Mouse (Mus musculus) intestine, embryonic 16.5 days (tissue): Measurements from ENCODE around the gene Atrnl1. TPM values are rescaled to one million over a fixed set of nuclear protein-coding genes. Genes with fewer than 3 reads are reported as not detected.

ENCODE experiments used
- ATAC-seq: fragments of 200-750 bp; cut with Nextera tagmentation; 2 replicates; pipeline ENCODE4 v1.8.0; 2017; ENCODE audit warnings: moderate TSS enrichment, moderate library complexity
- H3K27ac ChIP-seq: fragments of 300-500 bp; sonication (generic); 2 replicates; pipeline ENCODE4 v1.5.1; 2014; ENCODE audit warnings: mild to moderate bottlenecking, low read length
- H3K27me3 ChIP-seq: fragments of 300-500 bp; sonication (generic); replicated peaks from 2 replicates; pipeline ENCODE4 v1.6.1; 2014; ENCODE audit warnings: low read length, control low read depth, mixed read lengths; ENCODE audit not compliant: control insufficient read depth, insufficient read depth
- H3K36me3 ChIP-seq: fragments of 300-500 bp; sonication (generic); 2 replicates; pipeline ENCODE4 v1.6.1; 2014; ENCODE audit warnings: low read length, control low read depth; ENCODE audit not compliant: control insufficient read depth, insufficient read depth
- H3K4me1 ChIP-seq: fragments of 300-500 bp; sonication (generic); 2 replicates; pipeline ENCODE4 v1.6.1; 2014; ENCODE audit warnings: low read length, control low read depth, mixed read lengths; ENCODE audit not compliant: control insufficient read depth, insufficient read depth
- H3K4me2 ChIP-seq: fragments of 300-500 bp; sonication (generic); 2 replicates; pipeline ENCODE4 v1.6.1; 2014; ENCODE audit warnings: low read depth, low read length, control low read depth
- H3K4me3 ChIP-seq: fragments of 300-500 bp; sonication (generic); 2 replicates; pipeline ENCODE4 v1.5.1; 2014; ENCODE audit warnings: mild to moderate bottlenecking, low read length
- H3K9ac ChIP-seq: fragments of 300-500 bp; sonication (generic); 2 replicates; pipeline ENCODE4 v1.6.1; 2014; ENCODE audit warnings: low read depth, low read length
- H3K9me3 ChIP-seq: fragments of 300-500 bp; sonication (generic); 2 replicates; pipeline ENCODE4 v1.6.1; 2016; ENCODE audit warnings: low read length, control low read depth; ENCODE audit not compliant: control insufficient read depth
- WGBS: fragments of 180-500 bp; shearing (Covaris S2); extraction: QIAGEN DNeasy Blood & Tissue Kit; methylation state at CpG from one replicate; pipeline ENCODE4 v1.1.7; 2014; 5-methylcytosine and 5-hydroxymethylcytosine counted together
- polyA plus RNA-seq: library from polyadenylated mRNA; unstranded; fragments of >200 nt; fragmentation: Nextera tagmentation; extraction: Ambion mirVana; gene quantifications from 2 replicates; pipeline ENCODE4 v1.2.1, GENCODE M21; 2015

The Atrnl1 gene
- polyA plus RNA-seq: 2.8 and 3.3 TPM in 2 replicates

DNA sequence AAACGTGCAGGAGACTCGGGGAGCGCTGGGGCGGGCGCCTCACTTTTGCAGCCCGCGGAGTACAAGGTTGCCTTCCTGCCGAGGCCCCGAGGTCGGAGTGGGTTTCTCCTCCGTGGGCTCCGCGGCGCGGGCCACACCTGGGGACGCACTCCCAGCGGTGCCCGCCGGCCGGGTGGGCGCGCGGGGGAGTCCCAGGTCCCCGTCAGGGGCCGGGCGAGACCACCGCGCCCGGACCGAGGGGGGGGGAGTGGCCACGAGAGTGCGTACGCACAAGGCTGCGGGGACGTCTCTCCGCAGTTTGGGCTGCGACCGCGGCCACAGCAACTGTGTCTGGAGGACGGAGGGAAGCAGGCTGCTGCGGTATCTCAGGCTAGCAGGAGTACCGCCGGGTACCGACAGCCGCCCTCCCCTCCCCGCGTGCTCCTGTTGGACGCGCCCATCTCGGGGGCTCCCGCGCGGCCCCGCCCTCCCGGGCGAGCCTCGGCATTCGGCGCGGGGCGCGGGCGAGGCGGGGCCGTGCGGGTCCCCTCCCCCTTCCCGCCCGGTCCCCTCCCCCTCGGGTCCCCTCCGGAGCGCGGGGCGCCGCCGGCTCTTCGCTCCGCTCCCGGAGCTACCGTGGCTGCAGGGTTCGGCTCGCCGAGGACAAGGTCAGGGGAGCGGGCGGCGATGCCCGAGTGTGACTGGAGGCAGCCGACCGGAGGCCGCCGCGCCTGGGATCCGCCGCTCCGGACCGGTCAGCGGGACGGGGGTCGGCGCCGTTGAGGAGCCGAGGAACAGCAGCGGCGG, at the start of gene Atrnl1:
Atrnl1 (plus strand) TSS at position 559 of the 786 bp plus-strand sequence.
- peaks cover 6% of the 10 kb centered on the region; the same call in 1 of the 2 replicates for H3K4me1 ChIP-seq
- H3K27me3 ChIP-seq: no peaks in the 10 kb centered on the region
- peak within 1 kb of the TSS; percentile 93 for H3K4me3 ChIP-seq
- peak within 1 kb of the TSS; percentile 97 for H3K4me2 ChIP-seq
- no peaks in the 10 kb centered on the region for H3K9me3 ChIP-seq
- H3K9ac ChIP-seq: peak within 1 kb of the TSS; percentile 90
- H3K27ac ChIP-seq: peak within 1 kb of the TSS; percentile 96
- peak; percentile 92 for ATAC-seq
- WGBS: under 1% methylated on average over 79 of the region's 103 CpGs
- no peaks in the 10 kb centered on the region for H3K36me3 ChIP-seq

DNA sequence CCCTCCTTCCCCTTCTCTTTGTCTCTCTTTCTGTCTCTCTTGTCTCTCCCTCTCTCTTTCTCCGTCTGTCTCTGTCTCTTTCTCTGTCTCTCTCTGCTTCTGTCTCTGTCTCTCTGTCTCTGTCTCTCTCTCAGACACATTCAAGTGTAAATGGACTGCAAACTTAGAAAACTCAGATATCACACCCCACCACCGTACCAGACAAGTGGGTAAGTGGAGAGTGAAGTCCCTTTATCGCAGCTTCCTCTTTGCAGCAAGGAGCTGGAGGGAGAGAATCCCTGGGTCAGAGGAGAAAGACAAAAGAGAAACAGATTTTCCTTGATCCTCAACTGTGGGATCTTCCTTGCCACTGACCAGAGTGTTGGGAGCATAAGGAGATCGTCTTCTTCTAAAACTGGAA, 49.3 kb upstream of the Atrnl1 start:
- WGBS: 79% methylated on average over 4 of the region's 4 CpGs

DNA sequence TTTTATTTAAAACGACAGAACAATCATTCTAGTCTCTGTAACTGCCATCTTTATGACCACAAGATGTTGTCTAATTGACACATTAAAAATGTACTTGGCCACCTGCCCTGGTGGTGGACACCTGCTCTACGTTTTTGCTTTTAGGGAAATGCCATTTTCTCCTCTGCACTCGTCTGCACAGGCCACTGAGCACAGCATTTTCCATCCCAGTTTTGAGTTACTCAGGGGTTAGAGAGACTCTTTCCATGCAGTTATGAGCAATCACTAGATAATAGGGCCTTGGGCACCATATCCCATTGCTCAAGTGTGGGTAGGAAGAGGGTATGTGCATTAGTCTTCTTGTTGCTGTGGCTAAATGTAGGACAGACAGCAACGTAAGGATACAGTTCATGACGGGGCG, 41.8 kb upstream of the Atrnl1 start:
- no peaks in the 10 kb centered on the region for H3K27me3 ChIP-seq
- ATAC-seq: no peak
- H3K4me3 ChIP-seq: no peak overlapping the region
- H3K36me3 ChIP-seq: no peaks in the 10 kb centered on the region
- H3K9ac ChIP-seq: no peak overlapping the region
- no peak overlapping the region for H3K4me2 ChIP-seq
- H3K9me3 ChIP-seq: no peaks in the 10 kb centered on the region
- 76% methylated on average over 6 of the region's 6 CpGs for WGBS
- no peak overlapping the region for H3K27ac ChIP-seq
- no peaks in the 10 kb centered on the region for H3K4me1 ChIP-seq

More for the DNA sequence above, 49.3 kb upstream of the Atrnl1 start:
- H3K4me2 ChIP-seq: no peak overlapping the region
- no peak overlapping the region for H3K27ac ChIP-seq
- no peaks in the 10 kb centered on the region for H3K9me3 ChIP-seq
- no peak overlapping the region for H3K9ac ChIP-seq
- H3K4me3 ChIP-seq: no peak overlapping the region
- no peak for ATAC-seq
- no peaks in the 10 kb centered on the region for H3K4me1 ChIP-seq
- H3K36me3 ChIP-seq: no peaks in the 10 kb centered on the region
- H3K27me3 ChIP-seq: no peaks in the 10 kb centered on the region

DNA sequence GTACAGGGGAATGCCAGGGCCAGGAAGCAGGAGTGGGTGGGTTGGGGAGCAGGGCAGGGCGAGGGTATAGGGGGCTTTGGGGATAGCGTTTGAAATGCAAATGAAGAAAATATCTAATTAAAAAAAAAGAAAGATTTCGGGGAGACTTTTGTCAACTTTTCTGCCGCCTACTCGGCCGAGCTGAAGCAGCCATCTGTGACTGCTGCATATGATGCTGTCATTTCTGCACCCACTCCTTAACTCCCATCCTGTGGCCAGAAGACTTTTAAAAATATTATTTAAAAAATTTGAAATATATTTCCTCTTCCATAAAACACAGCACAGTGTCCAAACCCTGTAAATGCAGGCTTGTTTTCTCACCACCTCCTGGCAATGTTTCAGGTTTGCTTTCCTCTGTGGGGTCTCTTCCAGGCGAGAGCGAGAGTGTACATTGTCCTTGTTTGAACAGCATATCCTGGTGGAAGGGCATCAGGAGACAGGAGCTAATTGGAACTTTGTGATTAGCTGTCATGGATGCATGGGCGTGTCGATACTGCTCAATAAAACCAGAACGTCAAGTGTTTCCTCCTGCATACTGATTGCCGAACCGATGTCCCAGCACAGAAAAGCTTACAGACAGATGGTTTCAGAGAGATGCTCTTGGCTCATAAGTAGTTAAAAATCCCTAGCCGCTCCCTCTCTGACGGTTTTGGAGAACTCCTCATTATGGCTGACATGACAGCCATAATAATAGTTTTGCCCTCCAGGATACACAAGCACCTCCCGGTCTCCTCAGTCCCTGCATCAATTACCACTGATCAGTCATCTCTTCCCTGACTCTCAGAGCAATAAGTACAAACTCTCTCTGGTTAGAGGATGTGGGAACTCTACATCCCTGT, 38.2 kb upstream of the Atrnl1 start:
- WGBS: 70% methylated on average over 16 of the region's 16 CpGs
- Histone ChIP-seq H3K4me1 (no peaks in the 10 kb centered on the region), H3K4me2 (no peak overlapping the region), H3K9ac (no peak overlapping the region), H3K27ac (no peak overlapping the region), H3K9me3 (no peaks in the 10 kb centered on the region), H3K4me3 (no peak overlapping the region), H3K27me3 (no peaks in the 10 kb centered on the region), H3K36me3 (no peaks in the 10 kb centered on the region)
- ATAC-seq: no peak

DNA sequence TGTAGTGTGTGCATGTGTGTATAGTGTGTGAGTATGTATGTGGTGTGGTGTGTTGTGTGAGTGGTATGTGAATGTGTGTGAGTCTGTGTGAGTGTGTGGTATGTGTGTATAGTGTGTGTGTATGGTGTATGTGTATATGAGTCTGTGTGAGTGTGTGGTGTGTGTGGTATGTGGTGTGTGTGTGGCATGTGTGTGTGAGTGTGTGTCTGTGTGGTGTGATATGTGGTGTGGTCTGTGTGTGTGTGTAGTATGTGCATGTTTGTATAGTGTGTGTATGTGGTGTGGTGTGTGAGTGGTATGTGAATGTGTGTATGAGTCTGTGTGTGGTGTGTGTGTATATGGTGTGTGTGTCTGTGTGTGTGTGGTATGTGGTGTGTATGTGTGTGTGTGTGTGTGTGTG, 37.4 kb upstream of the Atrnl1 start:
- Histone ChIP-seq H3K27me3 (no peaks in the 10 kb centered on the region), H3K4me3 (no peak overlapping the region), H3K9me3 (no peaks in the 10 kb centered on the region), H3K27ac (no peak overlapping the region), H3K36me3 (no peaks in the 10 kb centered on the region), H3K4me1 (no peaks in the 10 kb centered on the region), H3K9ac (no peak overlapping the region), H3K4me2 (no peak overlapping the region)
- ATAC-seq: no peak

DNA sequence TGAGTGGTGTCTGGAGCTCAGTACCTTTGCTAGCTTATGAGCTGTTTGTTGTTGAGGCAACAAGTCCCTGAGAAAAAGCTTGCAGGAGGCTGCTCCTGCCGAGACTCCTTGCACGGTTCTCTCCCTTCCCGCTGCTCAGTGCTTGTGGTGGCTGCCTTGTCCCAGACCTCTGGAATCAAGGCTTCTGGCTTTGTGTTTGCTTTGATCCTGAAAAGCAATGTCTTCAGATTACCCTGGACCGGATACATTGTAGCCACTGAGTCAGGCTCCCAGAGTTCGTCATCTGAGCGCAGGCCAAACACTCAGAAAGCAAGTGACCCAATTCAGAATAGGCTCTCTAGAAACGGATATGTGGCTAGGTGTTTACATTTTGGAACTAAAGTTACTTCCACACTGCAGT, 35.8 kb upstream of the Atrnl1 start:
- H3K9me3 ChIP-seq: no peaks in the 10 kb centered on the region
- no peaks in the 10 kb centered on the region for H3K4me1 ChIP-seq
- H3K4me2 ChIP-seq: no peak overlapping the region
- H3K9ac ChIP-seq: no peak overlapping the region
- H3K27ac ChIP-seq: no peak overlapping the region
- H3K36me3 ChIP-seq: no peaks in the 10 kb centered on the region
- 70% methylated on average over 7 of the region's 7 CpGs for WGBS
- no peak overlapping the region for H3K4me3 ChIP-seq
- ATAC-seq: no peak
- no peaks in the 10 kb centered on the region for H3K27me3 ChIP-seq

DNA sequence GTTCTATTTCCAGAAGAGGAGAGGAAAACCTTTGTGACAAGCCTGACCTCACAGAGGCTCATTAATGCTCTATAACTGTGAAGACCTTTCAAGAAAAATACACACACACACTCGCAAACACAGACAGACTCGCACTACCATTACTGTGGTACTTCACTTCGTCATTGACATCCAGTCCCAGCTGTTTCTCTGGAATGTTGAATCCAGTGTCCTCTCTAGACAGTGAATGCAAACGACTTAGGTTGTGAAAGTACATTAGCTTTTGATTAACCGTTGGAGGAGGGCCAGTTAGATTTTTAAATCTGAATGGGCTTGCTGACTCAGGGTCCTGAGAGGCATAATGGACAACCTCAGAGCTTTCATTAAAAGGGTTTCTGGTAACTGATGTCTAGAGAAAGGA, 34.0 kb upstream of the Atrnl1 start:
- no peak for ATAC-seq
- Histone ChIP-seq H3K9ac (no peak overlapping the region), H3K4me3 (no peak overlapping the region), H3K9me3 (no peaks in the 10 kb centered on the region), H3K36me3 (no peaks in the 10 kb centered on the region), H3K4me1 (no peaks in the 10 kb centered on the region), H3K27me3 (no peaks in the 10 kb centered on the region), H3K27ac (no peak overlapping the region), H3K4me2 (no peak overlapping the region)
- 26% methylated on average over 5 of the region's 5 CpGs for WGBS

DNA sequence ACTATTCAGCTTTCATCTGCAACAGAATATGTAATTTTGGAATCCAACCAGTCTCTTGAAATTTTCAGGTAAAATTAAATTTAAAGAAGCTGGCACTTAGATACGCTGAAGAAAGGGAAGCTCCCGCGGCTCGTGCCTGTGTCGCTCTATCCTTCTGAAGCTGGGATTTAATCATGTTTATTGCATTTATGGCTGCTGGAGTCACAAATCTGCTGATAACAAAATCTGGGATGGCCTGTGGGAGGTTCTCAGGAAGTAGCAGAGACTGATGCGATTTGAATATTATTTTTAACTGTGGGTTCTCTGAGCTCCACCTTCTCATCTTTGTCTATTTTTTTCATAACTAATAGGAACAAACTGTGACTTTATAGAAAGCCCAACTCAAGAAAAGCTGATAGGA, 33.6 kb upstream of the Atrnl1 start:
- Histone ChIP-seq H3K27me3 (no peaks in the 10 kb centered on the region), H3K4me2 (no peak overlapping the region), H3K4me3 (no peak overlapping the region), H3K27ac (no peak overlapping the region), H3K9me3 (no peaks in the 10 kb centered on the region), H3K36me3 (no peaks in the 10 kb centered on the region), H3K9ac (no peak overlapping the region), H3K4me1 (no peaks in the 10 kb centered on the region)
- 60% methylated on average over 6 of the region's 6 CpGs for WGBS
- no peak for ATAC-seq

DNA sequence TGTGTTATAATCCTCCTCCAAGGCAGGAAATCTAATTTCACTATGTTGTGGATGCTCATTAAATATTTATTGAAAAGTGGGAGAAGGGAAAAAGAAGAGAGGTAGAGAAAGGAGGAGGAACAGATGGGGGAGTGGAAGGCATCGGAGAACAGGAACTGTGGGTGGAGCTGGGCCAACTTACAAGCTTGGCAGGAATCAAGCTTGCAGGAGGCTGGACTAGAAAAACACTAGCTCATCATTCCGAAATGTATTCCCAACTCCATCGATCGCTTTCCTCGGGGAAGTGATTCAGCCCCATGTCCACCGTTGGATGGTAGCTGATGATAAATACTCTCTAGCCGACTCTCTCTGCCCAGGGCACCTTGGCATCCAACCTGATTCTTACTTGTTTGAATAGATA, 29.9 kb upstream of the Atrnl1 start:
- H3K27ac ChIP-seq: no peak overlapping the region

More for the DNA sequence above, 29.9 kb upstream of the Atrnl1 start:
- H3K4me1 ChIP-seq: no peaks in the 10 kb centered on the region
- H3K9me3 ChIP-seq: no peaks in the 10 kb centered on the region
- no peak overlapping the region for H3K9ac ChIP-seq
- H3K4me2 ChIP-seq: no peak overlapping the region
- no peak overlapping the region for H3K4me3 ChIP-seq
- H3K27me3 ChIP-seq: no peaks in the 10 kb centered on the region
- ATAC-seq: no peak
- 66% methylated on average over 7 of the region's 7 CpGs for WGBS
- H3K36me3 ChIP-seq: no peaks in the 10 kb centered on the region
